Comparison of ENCODE assay signal across 8 mouse cellular contexts in genomic region chr1:59574262-59575187, GRCm38 (mm10). TPM values are rescaled to one million over a fixed set of nuclear protein-coding genes. Genes with fewer than 3 reads are reported as not detected.
DNase-seq lines count a peak whose midpoint lies in the region; ATAC-seq and TF ChIP-seq lines count a peak whose summit lies in the region.

No protein-coding gene starts in this region.

- H3K4me2 ChIP-seq in heart, embryonic 11.5 days = peak overlapping the region; percentile 46
- peak overlapping the region; percentile 48 for H3K4me2 ChIP-seq in hindbrain, embryonic 12.5 days (replicated peaks)
- H3K4me2 ChIP-seq in midbrain, embryonic 12.5 days (replicated peaks) = peak overlapping the region; percentile 38
- H3K4me2 ChIP-seq in liver, postnatal 0 days (ENCODE audit: low read depth, low read length) = no peak overlapping the region

- WGBS in heart, embryonic 11.5 days (ENCODE audit: insufficient replicate concordance) = 48% methylated on average over 21 of the region's 21 CpGs
- WGBS in hindbrain, embryonic 12.5 days = 30% methylated on average over 21 of the region's 21 CpGs
- WGBS in midbrain, embryonic 12.5 days = 27% methylated on average over 21 of the region's 21 CpGs
- 60% methylated on average over 21 of the region's 21 CpGs for WGBS in liver, postnatal 0 days (ENCODE audit: insufficient replicate concordance)

- no peak for TF ChIP-seq EP300 in liver, postnatal 0 days (IDR thresholded peaks at IDR 0.05; ENCODE audit: low read depth)

- peaks cover 3% of the 10 kb centered on the region; the same call in 1 of the 2 replicates for H3K4me1 ChIP-seq in heart, embryonic 11.5 days (ENCODE audit: control insufficient read depth, insufficient read depth, low read length)
- peaks cover 16% of the 10 kb centered on the region for H3K4me1 ChIP-seq in hindbrain, embryonic 12.5 days
- peaks cover 20% of the 10 kb centered on the region; the same call in 1 of the 2 replicates for H3K4me1 ChIP-seq in midbrain, embryonic 12.5 days
- H3K4me1 ChIP-seq in liver, postnatal 0 days (ENCODE audit: insufficient read depth) = no peaks in the 10 kb centered on the region

- peaks cover 6% of the 10 kb centered on the region for H3K27me3 ChIP-seq in heart, embryonic 11.5 days (ENCODE audit: control insufficient read depth, insufficient read depth, low read length)
- no peaks in the 10 kb centered on the region for H3K27me3 ChIP-seq in hindbrain, embryonic 12.5 days
- peaks cover 4% of the 10 kb centered on the region; the same call in 1 of the 2 replicates for H3K27me3 ChIP-seq in midbrain, embryonic 12.5 days
- no peaks in the 10 kb centered on the region for H3K27me3 ChIP-seq in liver, postnatal 0 days (ENCODE audit: insufficient read depth, low read length)

- ATAC-seq in heart, embryonic 11.5 days (replicated peaks; ENCODE audit: insufficient number of reproducible peaks, low FRiP score, low TSS enrichment) = no peak
- ATAC-seq in hindbrain, embryonic 12.5 days (ENCODE audit: low FRiP score) = peak; percentile 87
- peak; percentile 89 for ATAC-seq in midbrain, embryonic 12.5 days (ENCODE audit: low FRiP score, low read depth)
- ATAC-seq in liver, postnatal 0 days = no peak

- intact Hi-C loops in heart, postnatal 10 days (cut with DNase I) = loop anchor here (5.0 kb wide), 1 partner anchor 162 kb away; no protein-coding TSS in a partner anchor

- H3K9ac ChIP-seq in heart, embryonic 11.5 days (ENCODE audit: low read depth, low read length) = no peak overlapping the region
- peak overlapping the region; percentile 44 for H3K9ac ChIP-seq in hindbrain, embryonic 12.5 days
- peak overlapping the region; percentile 12; the same call in 1 of the 2 replicates for H3K9ac ChIP-seq in midbrain, embryonic 12.5 days (replicated peaks)
- no peak overlapping the region for H3K9ac ChIP-seq in liver, postnatal 0 days (replicated peaks)

- no peak for TF ChIP-seq CTCF in liver, postnatal 0 days (IDR thresholded peaks at IDR 0.05; ENCODE audit: low read depth)

- H3K9me3 ChIP-seq in heart, embryonic 11.5 days (replicated peaks; ENCODE audit: control insufficient read depth, low read length) = no peaks in the 10 kb centered on the region
- no peaks in the 10 kb centered on the region for H3K9me3 ChIP-seq in hindbrain, embryonic 12.5 days (replicated peaks)
- no peaks in the 10 kb centered on the region for H3K9me3 ChIP-seq in midbrain, embryonic 12.5 days
- no peaks in the 10 kb centered on the region for H3K9me3 ChIP-seq in liver, postnatal 0 days (ENCODE audit: low read length)

- no peak for DNase-seq in heart, postnatal 10 days
- peak; percentile 82 for DNase-seq in brain, adult 2 months (ENCODE audit: low read depth, low spot score)
- DNase-seq in spleen, postnatal 14 days (ENCODE audit: low spot score in 2 of 2) = no peak
- no peak for DNase-seq in thymus, adult 18-20 months
- DNase-seq in liver, postnatal 0 days = no peak

- H3K27ac ChIP-seq in heart, embryonic 11.5 days (ENCODE audit: low read depth, low read length) = no peak overlapping the region
- H3K27ac ChIP-seq in hindbrain, embryonic 12.5 days = peak overlapping the region; percentile 76
- H3K27ac ChIP-seq in midbrain, embryonic 12.5 days (replicated peaks) = peak overlapping the region; percentile 64
- H3K27ac ChIP-seq in liver, postnatal 0 days (ENCODE audit: low read depth) = no peak overlapping the region

- no peaks in the 10 kb centered on the region for H3K36me3 ChIP-seq in heart, embryonic 11.5 days (ENCODE audit: control insufficient read depth, insufficient read depth, low read length)
- no peaks in the 10 kb centered on the region for H3K36me3 ChIP-seq in hindbrain, embryonic 12.5 days
- no peaks in the 10 kb centered on the region for H3K36me3 ChIP-seq in midbrain, embryonic 12.5 days
- no peaks in the 10 kb centered on the region for H3K36me3 ChIP-seq in liver, postnatal 0 days (replicated peaks; ENCODE audit: insufficient read depth, low read length)

- H3K4me3 ChIP-seq in heart, embryonic 11.5 days (ENCODE audit: low read depth, low read length) = no peak overlapping the region
- peak overlapping the region; percentile 17 for H3K4me3 ChIP-seq in hindbrain, embryonic 12.5 days
- peak overlapping the region; percentile 13; the same call in 1 of the 2 replicates for H3K4me3 ChIP-seq in midbrain, embryonic 12.5 days
- no peak overlapping the region for H3K4me3 ChIP-seq in liver, postnatal 0 days (ENCODE audit: low read depth, low read length)

RNA-seq across cellular contexts. Expression of gene Gm973, which starts 58.5 kb away (rescaled TPM):
- polyA plus RNA-seq in heart, embryonic 11.5 days (2014; fragmentation: Nextera tagmentation; extraction: Ambion mirVana) = 0.17 TPM in 1 of 2 replicates, not detected in the other
- under 1 TPM; 0.35 to 0.45 TPM for total RNA-seq in heart, postnatal 10 days (2021)
- 6.0 and 9.4 TPM in 2 replicates for polyA plus RNA-seq in hindbrain, embryonic 12.5 days (2016; fragmentation: Nextera tagmentation; extraction: Ambion mirVana)
- polyA plus RNA-seq in midbrain, embryonic 12.5 days (2016; fragmentation: Nextera tagmentation; extraction: Ambion mirVana) = 3.9 and 6.7 TPM in 2 replicates
- polyA plus RNA-seq in liver, postnatal 0 days (2015; fragmentation: Nextera tagmentation; extraction: Ambion mirVana) = not detected in 2 replicates

Comparison
In these comparisons a context has a peak if more than half of its experiments do, and no peak if none do; other contexts are left out.
1. ATAC-seq: peak in hindbrain, embryonic 12.5 days (single experiment) and midbrain, embryonic 12.5 days (single experiment); none in heart, embryonic 11.5 days (single experiment) and liver, postnatal 0 days (single experiment).
2. H3K27ac ChIP-seq: peak in hindbrain, embryonic 12.5 days (single experiment) and midbrain, embryonic 12.5 days (single experiment); none in heart, embryonic 11.5 days (single experiment) and liver, postnatal 0 days (single experiment).
3. H3K4me3 ChIP-seq: peak in hindbrain, embryonic 12.5 days (single experiment) and midbrain, embryonic 12.5 days (single experiment); none in heart, embryonic 11.5 days (single experiment) and liver, postnatal 0 days (single experiment).
4. H3K9ac ChIP-seq: peak in hindbrain, embryonic 12.5 days (single experiment) and midbrain, embryonic 12.5 days (single experiment); none in heart, embryonic 11.5 days (single experiment) and liver, postnatal 0 days (single experiment).